Mouse (Mus musculus): Measurements from ENCODE around the gene Nlgn3. TPM values are rescaled to one million over a fixed set of nuclear protein-coding genes. Genes with fewer than 3 reads are reported as not detected.
A peak's percentile ranks its signal among the peaks of the same experiment; 100 is the strongest.

Nlgn3 gene
- total and polyA plus RNA-seq, 2 experiments from 2014 or later = 70.1 to 171 TPM

- ATAC-seq = peak; percentile 49; the same call in 1 of the 2 replicates
- peak; percentile 79 for TF ChIP-seq CTCF (IDR thresholded peaks at IDR 0.05; ENCODE audit: low read depth)
- peak; percentile 64 for DNase-seq (ENCODE audit: low spot score)
- Histone ChIP-seq H3K27ac (no peak overlapping the region), H3K9ac (replicated peaks; ENCODE audit: low read length) (no peak overlapping the region), H3K4me3 (ENCODE audit: low read length) (no peak overlapping the region), H3K36me3 (ENCODE audit: insufficient read depth, low read length) (peaks cover 16% of the 10 kb centered on the region; the same call in 1 of the 2 replicates), H3K9me3 (ENCODE audit: low read length) (no peaks in the 10 kb centered on the region), H3K4me2 (ENCODE audit: low read depth, low read length) (no peak overlapping the region), H3K4me1 (ENCODE audit: insufficient read depth, low read length) (no peaks in the 10 kb centered on the region), H3K27me3 (ENCODE audit: insufficient read depth, low read length) (no peaks in the 10 kb centered on the region)
- WGBS = 25% methylated on average over 6 of the region's 6 CpGs
These were observed 13.4 kb upstream of the Nlgn3 start for GRCm38 (mm10) chrX:101285534-101285933.

GRCm38 (mm10) chrX:101285953-101286670 lies 12.9 kb upstream of the Nlgn3 start:
- H3K27me3 ChIP-seq (ENCODE audit: insufficient read depth, low read length) = no peaks in the 10 kb centered on the region
- WGBS = 91% methylated on average over 14 of the region's 14 CpGs
- H3K4me1 ChIP-seq (ENCODE audit: insufficient read depth, low read length) = no peaks in the 10 kb centered on the region
- H3K9ac ChIP-seq (replicated peaks; ENCODE audit: low read length) = no peak overlapping the region
- ATAC-seq (no peak), DNase-seq (ENCODE audit: low spot score) (no peak)
- H3K36me3 ChIP-seq (ENCODE audit: insufficient read depth, low read length) = peaks cover 17% of the 10 kb centered on the region; the same call in 1 of the 2 replicates
- no peak overlapping the region for H3K4me3 ChIP-seq (ENCODE audit: low read length)
- H3K4me2 ChIP-seq (ENCODE audit: low read depth, low read length) = no peak overlapping the region
- no peak overlapping the region for H3K27ac ChIP-seq
- no peaks in the 10 kb centered on the region for H3K9me3 ChIP-seq (ENCODE audit: low read length)
- TF ChIP-seq CTCF (IDR thresholded peaks at IDR 0.05; ENCODE audit: low read depth) = no peak

GRCm38 (mm10) chrX:101287543-101287942 lies 11.4 kb upstream of the Nlgn3 start:
- TF ChIP-seq CTCF (IDR thresholded peaks at IDR 0.05; ENCODE audit: low read depth) = no peak
- ATAC-seq (no peak), DNase-seq (ENCODE audit: low spot score) (no peak)
- Histone ChIP-seq H3K27ac (no peak overlapping the region), H3K9me3 (ENCODE audit: low read length) (no peaks in the 10 kb centered on the region), H3K27me3 (ENCODE audit: insufficient read depth, low read length) (no peaks in the 10 kb centered on the region), H3K4me2 (ENCODE audit: low read depth, low read length) (no peak overlapping the region), H3K4me3 (ENCODE audit: low read length) (no peak overlapping the region), H3K9ac (replicated peaks; ENCODE audit: low read length) (no peak overlapping the region), H3K36me3 (ENCODE audit: insufficient read depth, low read length) (peaks cover 17% of the 10 kb centered on the region; the same call in 1 of the 2 replicates), H3K4me1 (ENCODE audit: insufficient read depth, low read length) (no peaks in the 10 kb centered on the region)
- 96% methylated on average over 3 of the region's 3 CpGs for WGBS

GRCm38 (mm10) chrX:101288432-101288831 lies 10.5 kb upstream of the Nlgn3 start:
- Histone ChIP-seq H3K27me3 (ENCODE audit: insufficient read depth, low read length) (no peaks in the 10 kb centered on the region), H3K36me3 (ENCODE audit: insufficient read depth, low read length) (peaks cover 17% of the 10 kb centered on the region; the same call in 1 of the 2 replicates), H3K4me2 (ENCODE audit: low read depth, low read length) (no peak overlapping the region), H3K4me1 (ENCODE audit: insufficient read depth, low read length) (no peaks in the 10 kb centered on the region), H3K27ac (no peak overlapping the region), H3K9ac (replicated peaks; ENCODE audit: low read length) (no peak overlapping the region), H3K4me3 (ENCODE audit: low read length) (no peak overlapping the region), H3K9me3 (ENCODE audit: low read length) (no peaks in the 10 kb centered on the region)
- TF ChIP-seq CTCF (IDR thresholded peaks at IDR 0.05; ENCODE audit: low read depth) = no peak
- ATAC-seq (no peak), DNase-seq (ENCODE audit: low spot score) (no peak)
- WGBS = 83% methylated on average over 6 of the region's 6 CpGs

- no peaks in the 10 kb centered on the region for H3K4me1 ChIP-seq (ENCODE audit: insufficient read depth, low read length)
- no peaks in the 10 kb centered on the region for H3K27me3 ChIP-seq (ENCODE audit: insufficient read depth, low read length)
- no peak overlapping the region for H3K4me2 ChIP-seq (ENCODE audit: low read depth, low read length)
- H3K36me3 ChIP-seq (ENCODE audit: insufficient read depth, low read length) = peaks cover 17% of the 10 kb centered on the region; the same call in 1 of the 2 replicates
- H3K9ac ChIP-seq (replicated peaks; ENCODE audit: low read length) = no peak overlapping the region
- 90% methylated on average over 7 of the region's 7 CpGs for WGBS
- no peak for TF ChIP-seq CTCF (IDR thresholded peaks at IDR 0.05; ENCODE audit: low read depth)
- H3K4me3 ChIP-seq (ENCODE audit: low read length) = no peak overlapping the region
- no peak for DNase-seq (ENCODE audit: low spot score)
- ATAC-seq = no peak
- no peaks in the 10 kb centered on the region for H3K9me3 ChIP-seq (ENCODE audit: low read length)
- H3K27ac ChIP-seq = no peak overlapping the region
These were observed 9.9 kb upstream of the Nlgn3 start for GRCm38 (mm10) chrX:101289037-101289436.

GRCm38 (mm10) chrX:101290111-101290510 lies 8.9 kb upstream of the Nlgn3 start:
- H3K4me1 ChIP-seq (ENCODE audit: insufficient read depth, low read length) = no peaks in the 10 kb centered on the region
- no peaks in the 10 kb centered on the region for H3K9me3 ChIP-seq (ENCODE audit: low read length)
- no peak overlapping the region for H3K27ac ChIP-seq
- no peak overlapping the region for H3K4me3 ChIP-seq (ENCODE audit: low read length)
- no peak for DNase-seq (ENCODE audit: low spot score)
- no peak overlapping the region for H3K9ac ChIP-seq (replicated peaks; ENCODE audit: low read length)
- no peaks in the 10 kb centered on the region for H3K27me3 ChIP-seq (ENCODE audit: insufficient read depth, low read length)
- no peak for ATAC-seq
- TF ChIP-seq CTCF (IDR thresholded peaks at IDR 0.05; ENCODE audit: low read depth) = no peak
- H3K4me2 ChIP-seq (ENCODE audit: low read depth, low read length) = no peak overlapping the region
- peaks cover 17% of the 10 kb centered on the region; the same call in 1 of the 2 replicates for H3K36me3 ChIP-seq (ENCODE audit: insufficient read depth, low read length)
- 91% methylated on average over 10 of the region's 10 CpGs for WGBS
